Mouse (Mus musculus) ES-E14 (cell line): ENCODE measurements at regions not wholly inside any gene's neighbourhood (a gene's known extent, or its start where the extent isn't known, plus 50 kb on each side); places are given as distances from the start of the nearest gene placed in this dataset.
"Not testable (repeated sequence)": the region's sequence is repeated elsewhere in the genome, so short reads cannot be mapped to it uniquely, and the experiment has no call there.

ENCODE experiments used
- DNase-seq: peaks from one replicate; pipeline ENCODE4 v3.0.0-alpha.2; 2013; ENCODE audit warnings: low read depth, low spot score
- H3K27ac ChIP-seq: 2 replicates; pipeline ENCODE4 v1.5.1; 2012; ENCODE audit warnings: low read depth, mild to moderate bottlenecking, low read length, moderate library complexity, mixed read lengths; ENCODE audit not compliant: poor library complexity, insufficient read depth, severe bottlenecking
- H3K36me3 ChIP-seq: 2 replicates; pipeline ENCODE4 v1.6.1; 2012; ENCODE audit warnings: mild to moderate bottlenecking, low read length, moderate library complexity, mixed read lengths; ENCODE audit not compliant: control insufficient read depth, poor library complexity, insufficient read depth, severe bottlenecking
- H3K4me1 ChIP-seq, 2 experiments: fragments of 150-350 bp in 1 of 2; sonication (generic) in 1 of 2; 2 replicates each; pipeline ENCODE4 v1.6.1; 2012; ENCODE audit warnings: low read length in 2 of 2, mild to moderate bottlenecking in 1 of 2, mixed read lengths in 1 of 2; ENCODE audit not compliant: control insufficient read depth in 2 of 2, insufficient read depth in 2 of 2, poor library complexity in 1 of 2
- H3K4me3 ChIP-seq, 2 experiments: fragments of 150-350 bp in 1 of 2; sonication (generic) in 1 of 2; 2 replicates each; pipeline ENCODE4 v1.5.1; 2012; ENCODE audit warnings: low read length in 2 of 2, low read depth in 1 of 2, mild to moderate bottlenecking in 1 of 2, mixed read lengths in 1 of 2; ENCODE audit not compliant: insufficient read depth in 1 of 2, poor library complexity in 1 of 2, severe bottlenecking in 1 of 2
- H3K9ac ChIP-seq: 2 replicates; pipeline ENCODE4 v1.6.1; 2012; ENCODE audit warnings: low read depth, mild to moderate bottlenecking, low read length, mixed read lengths; ENCODE audit not compliant: poor library complexity, insufficient read depth, severe bottlenecking
- H3K9me3 ChIP-seq: fragments of 150-350 bp; sonication (generic); 2 replicates; pipeline ENCODE4 v1.6.1; 2012; ENCODE audit warnings: low read depth, mild to moderate bottlenecking, low read length; ENCODE audit not compliant: control insufficient read depth, insufficient read depth
- CHD2 ChIP-seq: IDR thresholded peaks from 2 replicates; pipeline ENCODE4 v1.6.1; 2014; ENCODE audit warnings: mild to moderate bottlenecking, low read depth, low read length, inconsistent platforms
- HCFC1 ChIP-seq: IDR thresholded peaks from 2 replicates; pipeline ENCODE4 v1.6.1; 2012; ENCODE audit warnings: low read length, inconsistent platforms, borderline replicate concordance; ENCODE audit not compliant: insufficient read depth
- MAFK ChIP-seq: IDR thresholded peaks from 2 replicates; pipeline ENCODE4 v1.6.1; 2014; ENCODE audit warnings: mild to moderate bottlenecking, low read depth, low read length, inconsistent platforms; ENCODE audit not compliant: insufficient read depth
- ZC3H11A ChIP-seq: IDR thresholded peaks from 2 replicates; pipeline ENCODE4 v1.6.1; 2012; ENCODE audit warnings: low read depth, mild to moderate bottlenecking, inconsistent platforms, low read length, borderline replicate concordance
- ZNF384 ChIP-seq: IDR thresholded peaks from 2 replicates; pipeline ENCODE4 v1.6.1; 2012; ENCODE audit warnings: low read depth, low read length, inconsistent platforms
- in situ Hi-C, 2 experiments: fragments of 600-800 bp; cut with MboI; formaldehyde crosslinking; loops; one replicate each; pipeline ENCODE4 v1.15.1; 2025; ENCODE audit warnings: low sequenced_read_pairs in 2 of 2, inconsistent platforms in 1 of 2; ENCODE audit not compliant: unreplicated experiment in 2 of 2

- Histone ChIP-seq H3K4me1 (no peaks in the 10 kb centered on the region), H3K27ac (no peak overlapping the region), H3K9me3 (no peaks in the 10 kb centered on the region), H3K36me3 (no peaks in the 10 kb centered on the region), H3K9ac (no peak overlapping the region), H3K4me3 (no peak overlapping the region)
- TF ChIP-seq CHD2, result no peak
- TF ChIP-seq ZC3H11A, result no peak
- no peak for TF ChIP-seq ZNF384
- TF ChIP-seq MAFK, result no peak
- no peak for TF ChIP-seq HCFC1
- no peak for DNase-seq
- in situ Hi-C loops, result no loop called here
These were observed 294.4 kb downstream of the Eipr1 start for GRCm38 (mm10) chr12:29046009-29046408.

GRCm38 (mm10) chr12:29048596-29048995, 297.0 kb downstream of the Eipr1 start:
- DNase-seq, H3K36me3 ChIP-seq, H3K9me3 ChIP-seq, in situ Hi-C loops, H3K27ac ChIP-seq, H3K4me1 ChIP-seq, H3K4me3 ChIP-seq, H3K9ac ChIP-seq: not testable (repeated sequence)

GRCm38 (mm10) chr12:29049105-29049511, 297.5 kb downstream of the Eipr1 start:
- TF ChIP-seq ZNF384, result no peak
- no peak for TF ChIP-seq HCFC1
- TF ChIP-seq MAFK, result no peak
- TF ChIP-seq ZC3H11A, result no peak
- TF ChIP-seq CHD2, result no peak
- H3K4me1 ChIP-seq, result no peaks in the 10 kb centered on the region
- H3K9ac ChIP-seq, result no peak overlapping the region
- DNase-seq, result no peak
- H3K27ac ChIP-seq, result no peak overlapping the region
- H3K36me3 ChIP-seq, result no peaks in the 10 kb centered on the region
- in situ Hi-C loops, result no loop called here
- no peaks in the 10 kb centered on the region for H3K9me3 ChIP-seq
- no peak overlapping the region for H3K4me3 ChIP-seq

- Histone ChIP-seq H3K9me3 (no peaks in the 10 kb centered on the region), H3K4me3 (no peak overlapping the region), H3K9ac (no peak overlapping the region), H3K4me1 (no peaks in the 10 kb centered on the region), H3K36me3 (no peaks in the 10 kb centered on the region), H3K27ac (no peak overlapping the region)
- TF ChIP-seq HCFC1, result no peak
- no peak for TF ChIP-seq ZC3H11A
- no peak for TF ChIP-seq CHD2
- no peak for TF ChIP-seq ZNF384
- TF ChIP-seq MAFK, result no peak
- in situ Hi-C loops, result no loop called here
- no peak for DNase-seq
These were observed 298.2 kb downstream of the Eipr1 start for GRCm38 (mm10) chr12:29049801-29050200.

- Histone ChIP-seq H3K27ac (no peak overlapping the region), H3K36me3 (no peaks in the 10 kb centered on the region), H3K9me3 (no peaks in the 10 kb centered on the region), H3K4me3 (no peak overlapping the region), H3K4me1 (no peaks in the 10 kb centered on the region), H3K9ac (no peak overlapping the region)
- TF ChIP-seq ZNF384, result no peak
- TF ChIP-seq MAFK, result no peak
- no peak for TF ChIP-seq ZC3H11A
- TF ChIP-seq HCFC1, result no peak
- no peak for TF ChIP-seq CHD2
- in situ Hi-C loops, result no loop called here
- DNase-seq, result no peak
These were observed 299.1 kb downstream of the Eipr1 start for GRCm38 (mm10) chr12:29050516-29051251.
